Mouse (Mus musculus): ENCODE measurements around the gene Baat. TPM values are rescaled to one million over a fixed set of nuclear protein-coding genes. Genes with fewer than 3 reads are reported as not detected.

The Baat gene
- polyA plus RNA-seq, 2 experiments = 0.47 to 0.86 TPM

- DNase-seq (ENCODE audit: low read depth in 3 of 3, low spot score in 3 of 3) = peak; percentile 52 to 57 (median 56)
- ATAC-seq (ENCODE audit: insufficient read depth) = peak; percentile 88
- Histone ChIP-seq H3K9ac (replicated peaks) (peak overlapping the region; percentile 31; the same call in 1 of the 2 replicates), H3K27ac (peak overlapping the region; percentile 79), H3K27me3 (ENCODE audit: control insufficient read depth, insufficient read depth, low read length) (no peaks in the 10 kb centered on the region), H3K4me1 (replicated peaks; ENCODE audit: control insufficient read depth in 2 of 2, insufficient read depth in 2 of 2, low read length in 1 of 2) (peaks cover 34 to 47% of the 10 kb centered on the region in 2 experiments), H3K36me3 (replicated peaks; ENCODE audit: control insufficient read depth, insufficient read depth, low read depth) (no peaks in the 10 kb centered on the region), H3K4me3 (ENCODE audit: insufficient read depth in 1 of 2, low read depth in 2 of 2, low read length in 2 of 2) (peak overlapping the region in 1 of 2 experiments; percentile 12; a peak in 1 of 4 replicates), H3K9me3 (ENCODE audit: control insufficient read depth, low read length) (no peaks in the 10 kb centered on the region), H3K4me2 (ENCODE audit: low read depth) (peak overlapping the region; percentile 56)
- TF ChIP-seq CTCF (IDR thresholded peaks at IDR 0.05; ENCODE audit: low read depth) = no peak
- peak; percentile 81 for TF ChIP-seq EP300 (IDR thresholded peaks at IDR 0.05; ENCODE audit: low read depth)
These were observed 31.8 kb downstream of the Baat start for GRCm38 (mm10) chr4:49474583-49474982.

GRCm38 (mm10) chr4:49473435-49474100 lies 32.8 kb downstream of the Baat start, which contains the start of gene Acnat1:
TSS of gene Acnat1 (minus strand) at chr4:49473912.
- ATAC-seq (ENCODE audit: insufficient read depth) (no peak), DNase-seq (ENCODE audit: low read depth in 3 of 3, low spot score in 3 of 3) (no peak)

GRCm38 (mm10) chr4:49469435-49470151 lies 36.8 kb downstream of the Baat start:
- DNase-seq (ENCODE audit: low read depth in 3 of 3, low spot score in 3 of 3) = no peak
- no peak for TF ChIP-seq EP300 (IDR thresholded peaks at IDR 0.05; ENCODE audit: low read depth)
- Histone ChIP-seq H3K36me3 (replicated peaks; ENCODE audit: control insufficient read depth, insufficient read depth, low read depth) (no peaks in the 10 kb centered on the region), H3K27ac (no peak overlapping the region), H3K9me3 (ENCODE audit: control insufficient read depth, low read length) (no peaks in the 10 kb centered on the region), H3K9ac (replicated peaks) (no peak overlapping the region), H3K4me2 (ENCODE audit: low read depth) (no peak overlapping the region), H3K4me1 (replicated peaks; ENCODE audit: control insufficient read depth in 2 of 2, insufficient read depth in 2 of 2, low read length in 1 of 2) (peaks cover 12 to 14% of the 10 kb centered on the region in 2 experiments), H3K27me3 (ENCODE audit: control insufficient read depth, insufficient read depth, low read length) (no peaks in the 10 kb centered on the region), H3K4me3 (ENCODE audit: insufficient read depth in 1 of 2, low read depth in 2 of 2, low read length in 2 of 2) (no peak overlapping the region)
- 56% methylated on average over 3 of the region's 3 CpGs for WGBS (ENCODE audit: insufficient replicate concordance)
- ATAC-seq (ENCODE audit: insufficient read depth) = no peak

More at GRCm38 (mm10) chr4:49473435-49474100, 32.8 kb downstream of the Baat start, which contains the start of gene Acnat1:
- Histone ChIP-seq H3K36me3 (replicated peaks; ENCODE audit: control insufficient read depth, insufficient read depth, low read depth) (no peaks in the 10 kb centered on the region), H3K4me3 (ENCODE audit: insufficient read depth in 1 of 2, low read depth in 2 of 2, low read length in 2 of 2) (peak within 1 kb of the TSS in 1 of 2 experiments; percentile 12; a peak in 1 of 4 replicates), H3K27ac (peak within 1 kb of the TSS; percentile 79), H3K4me2 (ENCODE audit: low read depth) (peak within 1 kb of the TSS; percentile 56), H3K27me3 (ENCODE audit: control insufficient read depth, insufficient read depth, low read length) (no peaks in the 10 kb centered on the region), H3K9ac (replicated peaks) (peak within 1 kb of the TSS; percentile 31; the same call in 1 of the 2 replicates), H3K9me3 (ENCODE audit: control insufficient read depth, low read length) (no peaks in the 10 kb centered on the region), H3K4me1 (replicated peaks; ENCODE audit: control insufficient read depth in 2 of 2, insufficient read depth in 2 of 2, low read length in 1 of 2) (peaks cover 34 to 45% of the 10 kb centered on the region in 2 experiments)
- 42% methylated on average over 3 of the region's 3 CpGs for WGBS (ENCODE audit: insufficient replicate concordance)
- no peak for TF ChIP-seq EP300 (IDR thresholded peaks at IDR 0.05; ENCODE audit: low read depth)
- no peak for TF ChIP-seq CTCF (IDR thresholded peaks at IDR 0.05; ENCODE audit: low read depth)

GRCm38 (mm10) chr4:49467360-49467759 lies 39.0 kb downstream of the Baat start:
- no peak overlapping the region for H3K4me3 ChIP-seq (ENCODE audit: insufficient read depth in 1 of 2, low read depth in 2 of 2, low read length in 2 of 2)
- no peak for DNase-seq (ENCODE audit: low read depth in 3 of 3, low spot score in 3 of 3)
- no peak overlapping the region for H3K27ac ChIP-seq
- no peaks in the 10 kb centered on the region for H3K36me3 ChIP-seq (replicated peaks; ENCODE audit: control insufficient read depth, insufficient read depth, low read depth)
- TF ChIP-seq EP300 (IDR thresholded peaks at IDR 0.05; ENCODE audit: low read depth) (no peak), CTCF (IDR thresholded peaks at IDR 0.05; ENCODE audit: low read depth) (peak; percentile 31; the same call in 1 of the 2 replicates)
- no peak for ATAC-seq (ENCODE audit: insufficient read depth)
- H3K27me3 ChIP-seq (ENCODE audit: control insufficient read depth, insufficient read depth, low read length) = no peaks in the 10 kb centered on the region
- H3K4me1 ChIP-seq (replicated peaks; ENCODE audit: control insufficient read depth in 2 of 2, insufficient read depth in 2 of 2, low read length in 1 of 2) = no peaks in the 10 kb centered on the region
- no peak overlapping the region for H3K4me2 ChIP-seq (ENCODE audit: low read depth)
- no peaks in the 10 kb centered on the region for H3K9me3 ChIP-seq (ENCODE audit: control insufficient read depth, low read length)
- no peak overlapping the region for H3K9ac ChIP-seq (replicated peaks)
- whole genome bisulfite sequencing (ENCODE audit: insufficient replicate concordance) = 83% methylated on average over 6 of the region's 6 CpGs

GRCm38 (mm10) chr4:49456171-49456570 lies 50.2 kb downstream of the Baat start:
- Histone ChIP-seq H3K4me1 (replicated peaks; ENCODE audit: control insufficient read depth in 2 of 2, insufficient read depth in 2 of 2, low read length in 1 of 2) (peaks cover 12 to 18% of the 10 kb centered on the region in 2 experiments), H3K4me3 (ENCODE audit: insufficient read depth in 1 of 2, low read depth in 2 of 2, low read length in 2 of 2) (no peak overlapping the region), H3K27ac (no peak overlapping the region), H3K4me2 (ENCODE audit: low read depth) (no peak overlapping the region), H3K27me3 (ENCODE audit: control insufficient read depth, insufficient read depth, low read length) (no peaks in the 10 kb centered on the region), H3K9me3 (ENCODE audit: control insufficient read depth, low read length) (no peaks in the 10 kb centered on the region), H3K9ac (replicated peaks) (no peak overlapping the region), H3K36me3 (replicated peaks; ENCODE audit: control insufficient read depth, insufficient read depth, low read depth) (no peaks in the 10 kb centered on the region)
- ATAC-seq (ENCODE audit: insufficient read depth) (no peak), DNase-seq (ENCODE audit: low read depth in 3 of 3, low spot score in 3 of 3) (no peak)
- 66% methylated on average over 2 of the region's 2 CpGs for WGBS (ENCODE audit: insufficient replicate concordance)
- TF ChIP-seq EP300 (IDR thresholded peaks at IDR 0.05; ENCODE audit: low read depth) = no peak
- no peak for TF ChIP-seq CTCF (IDR thresholded peaks at IDR 0.05; ENCODE audit: low read depth)
